Mouse (Mus musculus): ENCODE results near the gene Gmeb1. TPM values are rescaled to one million over a fixed set of nuclear protein-coding genes. Genes with fewer than 3 reads are reported as not detected.
A peak's percentile ranks its signal among the peaks of the same experiment; 100 is the strongest.
"Not testable (repeated sequence)": the region's sequence is repeated elsewhere in the genome, so short reads cannot be mapped to it uniquely, and the experiment has no call there.

Gene Gmeb1
- total RNA-seq, 2 experiments from 2014 or later, result 19.8 to 26.8 TPM

GRCm38 (mm10) chr4:132230422-132230821 is 31.0 kb downstream of the Gmeb1 start:
- DNase-seq (ENCODE audit: low spot score in 2 of 2), result no peak

- DNase-seq (ENCODE audit: low spot score in 2 of 2), result not testable (repeated sequence)
These were observed 39.4 kb downstream of the Gmeb1 start for GRCm38 (mm10) chr4:132222001-132222400.

GRCm38 (mm10) chr4:132218439-132218838 is 43.0 kb downstream of the Gmeb1 start:
- not testable (repeated sequence) for DNase-seq (ENCODE audit: low spot score in 2 of 2)

- no peak for DNase-seq (ENCODE audit: low spot score in 2 of 2)
These were observed 43.6 kb downstream of the Gmeb1 start for GRCm38 (mm10) chr4:132217781-132218180.

- no peak for DNase-seq (ENCODE audit: low spot score in 2 of 2)
These were observed 44.8 kb downstream of the Gmeb1 start for GRCm38 (mm10) chr4:132216602-132217001.

GRCm38 (mm10) chr4:132214847-132215246 is 46.6 kb downstream of the Gmeb1 start:
- DNase-seq (ENCODE audit: low spot score in 2 of 2), result no peak

- DNase-seq (ENCODE audit: low spot score in 2 of 2), result peak; percentile 93 to 96
These were observed 49.3 kb downstream of the Gmeb1 start, which contains the start of gene Ythdf2 for GRCm38 (mm10) chr4:132211953-132212734. Ythdf2 (minus strand) TSS chr4:132212303.

GRCm38 (mm10) chr4:132211091-132211942 is 50.1 kb downstream of the Gmeb1 start:
- DNase-seq (ENCODE audit: low spot score in 2 of 2), result peak; percentile 12 to 14

- no peak for DNase-seq (ENCODE audit: low spot score in 2 of 2)
These were observed 51.1 kb downstream of the Gmeb1 start for GRCm38 (mm10) chr4:132210325-132210724.

- no peak for DNase-seq (ENCODE audit: low spot score in 2 of 2)
These were observed 52.1 kb downstream of the Gmeb1 start for GRCm38 (mm10) chr4:132209299-132209698.

- no peak for DNase-seq (ENCODE audit: low spot score in 2 of 2)
These were observed 54.1 kb downstream of the Gmeb1 start for GRCm38 (mm10) chr4:132207280-132207679.

- no peak for DNase-seq (ENCODE audit: low spot score in 2 of 2)
These were observed 62.6 kb downstream of the Gmeb1 start for GRCm38 (mm10) chr4:132198771-132199170.

- no peak for DNase-seq (ENCODE audit: low spot score in 2 of 2)
These were observed 63.1 kb downstream of the Gmeb1 start for GRCm38 (mm10) chr4:132198285-132198712.

GRCm38 (mm10) chr4:132194975-132195374 is 66.4 kb downstream of the Gmeb1 start:
- DNase-seq (ENCODE audit: low spot score in 2 of 2), result no peak

- no peak for DNase-seq (ENCODE audit: low spot score in 2 of 2)
These were observed 67.0 kb downstream of the Gmeb1 start for GRCm38 (mm10) chr4:132194373-132194772.

GRCm38 (mm10) chr4:132187826-132188401 is 73.5 kb downstream of the Gmeb1 start:
- DNase-seq (ENCODE audit: low spot score in 2 of 2), result no peak

GRCm38 (mm10) chr4:132183162-132183561 is 78.2 kb downstream of the Gmeb1 start:
- DNase-seq (ENCODE audit: low spot score in 2 of 2), result no peak

- no peak for DNase-seq (ENCODE audit: low spot score in 2 of 2)
These were observed 79.4 kb downstream of the Gmeb1 start for GRCm38 (mm10) chr4:132181721-132182658.

GRCm38 (mm10) chr4:132180710-132181109 is 80.7 kb downstream of the Gmeb1 start:
- no peak for DNase-seq (ENCODE audit: low spot score in 2 of 2)

GRCm38 (mm10) chr4:132178630-132179059 is 82.8 kb downstream of the Gmeb1 start:
- DNase-seq (ENCODE audit: low spot score in 2 of 2), result peak in 1 of 2 experiments; percentile 22

All from adrenal gland, postnatal 4 days (tissue).